In genomic region chr8:71272286-71273150, GRCm38 (mm10) we compare ENCODE assay signal across 8 mouse cellular contexts. TPM values are rescaled to one million over a fixed set of nuclear protein-coding genes. Genes with fewer than 3 reads are reported as not detected.
DNase-seq lines count a peak whose midpoint lies in the region; ATAC-seq lines count a peak whose summit lies in the region.

Myo9b (plus strand) TSS chr8:71272714.
Haus8 (minus strand) TSS chr8:71272934.

- peaks cover 21% of the 10 kb centered on the region for H3K4me1 ChIP-seq in hindbrain, embryonic 14.5 days (replicated peaks; ENCODE audit: control insufficient read depth, insufficient read depth, low read length)

- no peaks in the 10 kb centered on the region for H3K36me3 ChIP-seq in hindbrain, embryonic 14.5 days (replicated peaks; ENCODE audit: control insufficient read depth, insufficient read depth)

- no peaks in the 10 kb centered on the region for H3K27me3 ChIP-seq in hindbrain, embryonic 14.5 days (ENCODE audit: control insufficient read depth, insufficient read depth, low read length)

- peak within 1 kb of the TSS; percentile 72 for H3K4me2 ChIP-seq in hindbrain, embryonic 14.5 days (replicated peaks)

- peak; percentile 99 for ATAC-seq in hindbrain, embryonic 14.5 days (ENCODE audit: low FRiP score)

- peak; percentile 100 for DNase-seq in R1 (ENCODE audit: low read depth, low spot score)
- peak; percentile 94 to 95 for DNase-seq in cerebellum, postnatal 25 days
- DNase-seq in frontal cortex, postnatal 25 days (ENCODE audit: low spot score in 2 of 2): peak; percentile 93 to 94
- peak; percentile 96 for DNase-seq in hindbrain, embryonic 14.5 days (ENCODE audit: low spot score)
- DNase-seq in layer of hippocampus, postnatal 36 days: peak; percentile 95
- peak; percentile 99 for DNase-seq in lung, postnatal 36 days
- DNase-seq in retina, postnatal 1 day: peak; percentile 98
- DNase-seq in urinary bladder, adult 18-20 months (ENCODE audit: low spot score in 2 of 2): peak; percentile 97 to 98

- peak within 1 kb of the TSS; percentile 63 for H3K9ac ChIP-seq in hindbrain, embryonic 14.5 days

- peak within 1 kb of the TSS; percentile 76 for H3K4me3 ChIP-seq in hindbrain, embryonic 14.5 days (replicated peaks; ENCODE audit: low read length)

- WGBS in hindbrain, embryonic 14.5 days: under 1% methylated on average over 82 of the region's 84 CpGs

- no peaks in the 10 kb centered on the region for H3K9me3 ChIP-seq in hindbrain, embryonic 14.5 days (ENCODE audit: control insufficient read depth, low read length)

- peak within 1 kb of the TSS; percentile 75 for H3K27ac ChIP-seq in hindbrain, embryonic 14.5 days

RNA-seq across cellular contexts. Expression of gene Myo9b, which starts in this region (rescaled TPM):
- polyA plus RNA-seq in hindbrain, embryonic 14.5 days (2014; fragmentation: Nextera tagmentation; extraction: Ambion mirVana): 15.7 and 16.9 TPM in 2 replicates
- 10 to 100 TPM; 32.9 to 36.4 TPM for total RNA-seq in layer of hippocampus, postnatal 36 days (2021)

RNA-seq across cellular contexts. Expression of gene Haus8, which starts in this region (rescaled TPM):
- polyA plus RNA-seq in hindbrain, embryonic 14.5 days (2014; fragmentation: Nextera tagmentation; extraction: Ambion mirVana): 55.6 and 58.8 TPM in 2 replicates
- total RNA-seq in layer of hippocampus, postnatal 36 days (2021): 1 to 10 TPM; 7.8 to 9.9 TPM

Comparison
In these comparisons a context has a peak if more than half of its experiments do, and no peak if none do; other contexts are left out.
1. Peak in every context shown above with its lines: DNase-seq, ATAC-seq, H3K4me3 ChIP-seq and H3K27ac ChIP-seq.